Mouse (Mus musculus): ENCODE data around the gene Slc38a8. TPM values are rescaled to one million over a fixed set of nuclear protein-coding genes. Genes with fewer than 3 reads are reported as not detected.

Slc38a8 gene
- polyA plus RNA-seq, 1 experiment from 2014 or later: not detected

Other genes starting within 250 kb of the Slc38a8 start
- 802 and 900 TPM in 2 replicates for gene Hsbp1, start 157.2 kb downstream of the Slc38a8 start, polyA plus RNA-seq (2015; fragmentation: Nextera tagmentation; extraction: Ambion mirVana)
- gene Mlycd, start 106.8 kb downstream of the Slc38a8 start, polyA plus RNA-seq (2015; fragmentation: Nextera tagmentation; extraction: Ambion mirVana): 16.1 and 16.5 TPM in 2 replicates
- 0.26 and 0.63 TPM in 2 replicates for gene Osgin1, start 67.6 kb downstream of the Slc38a8 start, polyA plus RNA-seq (2015; fragmentation: Nextera tagmentation; extraction: Ambion mirVana)
- 52.2 and 56.9 TPM in 2 replicates for gene Necab2, start 55.0 kb downstream of the Slc38a8 start, polyA plus RNA-seq (2015; fragmentation: Nextera tagmentation; extraction: Ambion mirVana)
- 46.3 and 55.0 TPM in 2 replicates for gene Mbtps1, start 57.0 kb upstream of the Slc38a8 start, polyA plus RNA-seq (2015; fragmentation: Nextera tagmentation; extraction: Ambion mirVana)
- gene Hsdl1, start 73.5 kb upstream of the Slc38a8 start, polyA plus RNA-seq (2015; fragmentation: Nextera tagmentation; extraction: Ambion mirVana): 161 and 169 TPM in 2 replicates
- gene Dnaaf1, start 73.5 kb upstream of the Slc38a8 start, polyA plus RNA-seq (2015; fragmentation: Nextera tagmentation; extraction: Ambion mirVana): 0.61 and 0.69 TPM in 2 replicates
- 13.0 and 15.2 TPM in 2 replicates for gene Taf1c, start 103.5 kb upstream of the Slc38a8 start, polyA plus RNA-seq (2015; fragmentation: Nextera tagmentation; extraction: Ambion mirVana)
- 0.23 and 0.29 TPM in 2 replicates for gene Adad2, start 111.0 kb upstream of the Slc38a8 start, polyA plus RNA-seq (2015; fragmentation: Nextera tagmentation; extraction: Ambion mirVana)
- gene Kcng4, start 134.0 kb upstream of the Slc38a8 start, polyA plus RNA-seq (2015; fragmentation: Nextera tagmentation; extraction: Ambion mirVana): 0.13 and 0.14 TPM in 2 replicates
- 7.1 and 8.3 TPM in 2 replicates for gene Wfdc1, start 164.7 kb upstream of the Slc38a8 start, polyA plus RNA-seq (2015; fragmentation: Nextera tagmentation; extraction: Ambion mirVana)
- gene Atp2c2, start 198.3 kb upstream of the Slc38a8 start, polyA plus RNA-seq (2015; fragmentation: Nextera tagmentation; extraction: Ambion mirVana): 0.49 and 0.75 TPM in 2 replicates

Measured in hindbrain, embryonic 16.5 days (tissue).